In the genomic region with DNA sequence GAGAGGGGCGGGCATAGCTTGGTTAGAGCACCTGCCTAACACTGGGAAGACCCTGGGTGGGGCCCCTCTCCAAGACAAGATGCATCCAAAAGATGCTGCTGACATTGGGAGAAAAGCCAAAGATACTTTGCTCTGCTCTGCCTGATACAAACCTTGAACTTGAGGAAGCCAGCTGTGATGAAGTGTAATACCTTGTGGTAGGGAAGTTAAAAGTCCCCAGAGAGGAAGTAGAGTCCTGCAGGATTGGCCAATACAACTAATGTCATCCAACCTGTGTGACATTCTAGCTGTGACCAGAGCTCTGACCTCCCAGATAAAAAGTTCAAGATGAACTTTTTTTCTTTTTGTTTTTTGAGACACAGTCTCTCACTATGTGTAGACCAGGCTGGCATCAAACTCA, we compare ENCODE assay signal across 10 mouse cellular contexts. TPM values are rescaled to one million over a fixed set of nuclear protein-coding genes. Genes with fewer than 3 reads are reported as not detected.
DNase-seq lines count a peak whose midpoint lies in the region; ATAC-seq and TF ChIP-seq lines count a peak whose summit lies in the region.
"Had no signal": no experiment of that assay in that cellular context is flagged by ENCODE, and none has a peak within 500 bp of the region (broad histone marks: within the 10 kb centered on the region; RNA-seq: fewer than 3 reads in every experiment).

No protein-coding gene starts in this region.

- no peak overlapping the region for H3K27ac ChIP-seq in kidney, embryonic 14.5 days (ENCODE audit: low read depth, low read length)
- no peak overlapping the region for H3K27ac ChIP-seq in embryonic facial prominence, embryonic 13.5 days
- peak overlapping the region; percentile 70; the same call in 1 of the 2 replicates for H3K27ac ChIP-seq in liver, embryonic 14.5 days

- DNase-seq in kidney, adult 18-20 months = no peak
- no peak for DNase-seq in liver, embryonic 14.5 days (ENCODE audit: low read depth in 3 of 3, low spot score in 3 of 3)
- DNase-seq in adrenal gland, postnatal 10 days = no peak
- DNase-seq in natural killer cell, adult 2 months (ENCODE audit: low spot score in 2 of 2) = no peak
- DNase-seq: cerebellum, adult 11 months had no signal

- ATAC-seq in kidney, embryonic 14.5 days (ENCODE audit: low FRiP score, low TSS enrichment) = no peak
- no peak for ATAC-seq in embryonic facial prominence, embryonic 13.5 days (ENCODE audit: insufficient number of reproducible peaks, insufficient read depth, low FRiP score, low TSS enrichment, low read depth)
- no peak for ATAC-seq in liver, embryonic 14.5 days (ENCODE audit: insufficient read depth)
- ATAC-seq in CD4-positive, CD25-positive, alpha-beta regulatory T cell, adult 4 months = no peak

- no peak for TF ChIP-seq CTCF in E14TG2a.4 (conservative IDR thresholded peaks at IDR 0.05; ENCODE audit: low read length)
- no peak for TF ChIP-seq CTCF in liver, embryonic 14.5 days (IDR thresholded peaks at IDR 0.05; ENCODE audit: low read depth)

- H3K4me2 ChIP-seq in kidney, embryonic 14.5 days (replicated peaks; ENCODE audit: low read depth, low read length) = no peak overlapping the region
- H3K4me2 ChIP-seq in embryonic facial prominence, embryonic 13.5 days = peak overlapping the region; percentile 83; the same call in 1 of the 2 replicates
- peak overlapping the region; percentile 91; the same call in 1 of the 2 replicates for H3K4me2 ChIP-seq in liver, embryonic 14.5 days (ENCODE audit: low read depth)

- 96% methylated on average over 1 of the region's 1 CpGs for WGBS in kidney, embryonic 14.5 days
- 95% methylated on average over 1 of the region's 1 CpGs for WGBS in embryonic facial prominence, embryonic 13.5 days
- WGBS in liver, embryonic 14.5 days (ENCODE audit: insufficient replicate concordance) = 86% methylated on average over 1 of the region's 1 CpGs

- H3K4me3 ChIP-seq in kidney, embryonic 14.5 days (ENCODE audit: low read length) = no peak overlapping the region; the same call in 1 of the 2 replicates
- 0 out of 2 replicates have a peak overlapping the region, but pooled peaks have one; percentile 75 for H3K4me3 ChIP-seq in E14TG2a.4 (replicated peaks; ENCODE audit: low read length)
- no peak overlapping the region; the same call in 1 of the 2 replicates for H3K4me3 ChIP-seq in embryonic facial prominence, embryonic 13.5 days
- no peak overlapping the region for H3K4me3 ChIP-seq in liver, embryonic 14.5 days (ENCODE audit: insufficient read depth in 1 of 2, low read depth in 2 of 2, low read length in 2 of 2)

- peak overlapping the region; percentile 86; the same call in 1 of the 2 replicates for H3K9ac ChIP-seq in kidney, embryonic 14.5 days (ENCODE audit: low read depth, low read length)
- peak overlapping the region; percentile 89 for H3K9ac ChIP-seq in embryonic facial prominence, embryonic 13.5 days
- H3K9ac ChIP-seq in liver, embryonic 14.5 days (replicated peaks) = no peak overlapping the region

- H3K4me1 ChIP-seq in kidney, embryonic 14.5 days (ENCODE audit: control insufficient read depth, insufficient read depth, low read length) = peaks cover 33% of the 10 kb centered on the region
- peaks cover 48% of the 10 kb centered on the region for H3K4me1 ChIP-seq in E14TG2a.4 (replicated peaks; ENCODE audit: low read depth, low read length)
- H3K4me1 ChIP-seq in embryonic facial prominence, embryonic 13.5 days = peaks cover 35% of the 10 kb centered on the region
- H3K4me1 ChIP-seq in liver, embryonic 14.5 days (replicated peaks; ENCODE audit: control insufficient read depth in 2 of 2, insufficient read depth in 2 of 2, low read length in 1 of 2) = peaks cover 13 to 14% of the 10 kb centered on the region in 2 experiments

- H3K36me3 ChIP-seq in kidney, embryonic 14.5 days (ENCODE audit: control insufficient read depth, insufficient read depth, low read length) = peaks cover 15% of the 10 kb centered on the region; the same call in 1 of the 2 replicates
- peaks cover 30% of the 10 kb centered on the region for H3K36me3 ChIP-seq in E14TG2a.4 (ENCODE audit: insufficient read depth, low read length)
- H3K36me3 ChIP-seq in embryonic facial prominence, embryonic 13.5 days = peaks cover 37% of the 10 kb centered on the region
- H3K36me3 ChIP-seq in liver, embryonic 14.5 days (replicated peaks; ENCODE audit: control insufficient read depth, insufficient read depth, low read depth) = peaks cover 11% of the 10 kb centered on the region

- H3K9me3 ChIP-seq in kidney, embryonic 14.5 days (ENCODE audit: control insufficient read depth, low read length) = no peaks in the 10 kb centered on the region
- H3K9me3 ChIP-seq in E14TG2a.4 (ENCODE audit: low read length) = no peaks in the 10 kb centered on the region
- no peaks in the 10 kb centered on the region for H3K9me3 ChIP-seq in embryonic facial prominence, embryonic 13.5 days
- H3K9me3 ChIP-seq in liver, embryonic 14.5 days (ENCODE audit: control insufficient read depth, low read length) = no peaks in the 10 kb centered on the region

- TF ChIP-seq EP300 in liver, embryonic 14.5 days (IDR thresholded peaks at IDR 0.05; ENCODE audit: low read depth) = no peak

- no peaks in the 10 kb centered on the region for H3K27me3 ChIP-seq in kidney, embryonic 14.5 days (ENCODE audit: control insufficient read depth, insufficient read depth, low read length)
- peaks cover 12% of the 10 kb centered on the region for H3K27me3 ChIP-seq in E14TG2a.4 (ENCODE audit: insufficient read depth, low read length)
- H3K27me3 ChIP-seq in embryonic facial prominence, embryonic 13.5 days = no peaks in the 10 kb centered on the region
- no peaks in the 10 kb centered on the region for H3K27me3 ChIP-seq in liver, embryonic 14.5 days (ENCODE audit: control insufficient read depth, insufficient read depth, low read length)

RNA-seq across cellular contexts. Expression of a gene that starts 1.1 kb away (rescaled TPM):
- 9.4 and 10.0 TPM in 2 replicates for polyA plus RNA-seq in kidney, embryonic 14.5 days (2014; fragmentation: Nextera tagmentation; extraction: Ambion mirVana)
- polyA plus RNA-seq in embryonic facial prominence, embryonic 13.5 days (2015; fragmentation: Nextera tagmentation; extraction: Ambion mirVana) = 10.9 and 12.3 TPM in 2 replicates
- 0.75 and 1.5 TPM in 2 replicates for polyA plus RNA-seq in liver, embryonic 14.5 days (2012; rRNA removed)
- 1.3 and 1.5 TPM in 2 replicates for polyA plus RNA-seq in liver, embryonic 14.5 days (2014; fragmentation: Nextera tagmentation; extraction: Ambion mirVana)
- polyA plus RNA-seq in CD4-positive, CD25-positive, alpha-beta regulatory T cell, adult 4 months (2017; shearing (Covaris generic)) = 10 to 100 TPM; 24.2 to 33.4 TPM
- total RNA-seq in adrenal gland, postnatal 10 days (2021) = 10 to 100 TPM; 26.0 to 28.5 TPM

RNA-seq across cellular contexts. Expression of a gene that starts 3.2 kb away (rescaled TPM):
- polyA plus RNA-seq in kidney, embryonic 14.5 days (2014; fragmentation: Nextera tagmentation; extraction: Ambion mirVana) = 325 and 334 TPM in 2 replicates
- polyA plus RNA-seq in embryonic facial prominence, embryonic 13.5 days (2015; fragmentation: Nextera tagmentation; extraction: Ambion mirVana) = 278 and 298 TPM in 2 replicates
- polyA plus RNA-seq in liver, embryonic 14.5 days (2012; rRNA removed) = 79.2 and 106 TPM in 2 replicates
- 127 and 142 TPM in 2 replicates for polyA plus RNA-seq in liver, embryonic 14.5 days (2014; fragmentation: Nextera tagmentation; extraction: Ambion mirVana)
- polyA plus RNA-seq in CD4-positive, CD25-positive, alpha-beta regulatory T cell, adult 4 months (2017; shearing (Covaris generic)) = 100 to 1,000 TPM; 243 to 284 TPM
- 100 to 1,000 TPM; 198 to 200 TPM for total RNA-seq in adrenal gland, postnatal 10 days (2021)

RNA-seq across cellular contexts. Expression of a gene that starts 3.8 kb away (rescaled TPM):
- polyA plus RNA-seq in kidney, embryonic 14.5 days (2014; fragmentation: Nextera tagmentation; extraction: Ambion mirVana) = 19.4 and 20.8 TPM in 2 replicates
- 21.1 and 24.1 TPM in 2 replicates for polyA plus RNA-seq in embryonic facial prominence, embryonic 13.5 days (2015; fragmentation: Nextera tagmentation; extraction: Ambion mirVana)
- 8.9 and 10.0 TPM in 2 replicates for polyA plus RNA-seq in liver, embryonic 14.5 days (2012; rRNA removed)
- 12.2 and 12.7 TPM in 2 replicates for polyA plus RNA-seq in liver, embryonic 14.5 days (2014; fragmentation: Nextera tagmentation; extraction: Ambion mirVana)
- 10 to 100 TPM; 80.4 to 86.0 TPM for polyA plus RNA-seq in CD4-positive, CD25-positive, alpha-beta regulatory T cell, adult 4 months (2017; shearing (Covaris generic))
- 10 to 100 TPM; 10.8 to 11.4 TPM for total RNA-seq in adrenal gland, postnatal 10 days (2021)

RNA-seq across cellular contexts. Expression of a gene that starts 6.8 kb away (rescaled TPM):
- polyA plus RNA-seq in kidney, embryonic 14.5 days (2014; fragmentation: Nextera tagmentation; extraction: Ambion mirVana) = 9.7 and 10.4 TPM in 2 replicates
- polyA plus RNA-seq in embryonic facial prominence, embryonic 13.5 days (2015; fragmentation: Nextera tagmentation; extraction: Ambion mirVana) = 0.28 and 8.7 TPM in 2 replicates
- 285 and 317 TPM in 2 replicates for polyA plus RNA-seq in liver, embryonic 14.5 days (2012; rRNA removed)
- polyA plus RNA-seq in liver, embryonic 14.5 days (2014; fragmentation: Nextera tagmentation; extraction: Ambion mirVana) = 750 and 763 TPM in 2 replicates
- under 1 TPM in 1 of 2 experiments, not detected in 1; 0.32 TPM for polyA plus RNA-seq in CD4-positive, CD25-positive, alpha-beta regulatory T cell, adult 4 months (2017; shearing (Covaris generic))
- 100 to 1,000 TPM in 1 of 2 experiments, 10 to 100 TPM in 1; 44.8 to 115 TPM for total RNA-seq in adrenal gland, postnatal 10 days (2021)
- polyA plus RNA-seq: macrophage had no signal

RNA-seq across cellular contexts. Expression of a gene that starts 9.9 kb away (rescaled TPM):
- polyA plus RNA-seq in kidney, embryonic 14.5 days (2014; fragmentation: Nextera tagmentation; extraction: Ambion mirVana) = 1.2 and 1.3 TPM in 2 replicates
- polyA plus RNA-seq in embryonic facial prominence, embryonic 13.5 days (2015; fragmentation: Nextera tagmentation; extraction: Ambion mirVana) = 1.1 and 1.6 TPM in 2 replicates
- polyA plus RNA-seq in liver, embryonic 14.5 days (2012; rRNA removed) = 0.57 and 0.70 TPM in 2 replicates
- 0.27 TPM in 1 of 2 replicates, not detected in the other for polyA plus RNA-seq in liver, embryonic 14.5 days (2014; fragmentation: Nextera tagmentation; extraction: Ambion mirVana)
- polyA plus RNA-seq in CD4-positive, CD25-positive, alpha-beta regulatory T cell, adult 4 months (2017; shearing (Covaris generic)) = 1 to 10 TPM; 2.5 to 2.8 TPM
- under 1 TPM; 0.30 to 0.91 TPM for total RNA-seq in adrenal gland, postnatal 10 days (2021)
- polyA plus RNA-seq: macrophage had no signal
